Mouse (Mus musculus) liver, embryonic 14 days (tissue): Measurements from ENCODE around the gene Rpgrip1. TPM values are rescaled to one million over a fixed set of nuclear protein-coding genes. Genes with fewer than 3 reads are reported as not detected.

Source experiments
- polyA plus RNA-seq: library from polyadenylated mRNA; depleted of rRNA; stranded (reverse); fragments of >200 nt; gene quantifications from 2 replicates; pipeline ENCODE4 v1.2.3, GENCODE M21; 2012; rRNA removed

Gene Rpgrip1
- polyA plus RNA-seq, result 0.42 and 0.45 TPM in 2 replicates

GRCm38 (mm10) chr14:52110346-52110745, at the start of gene Rpgrip1:
Gene Rpgrip1, plus strand, starts transcription at chr14:52110704.

GRCm38 (mm10) chr14:52103856-52104676, 6.4 kb upstream of the Rpgrip1 start, which contains the start of gene Hnrnpc:
Gene Hnrnpc, minus strand, starts transcription at chr14:52104028.

GRCm38 (mm10) chr14:52197156-52197878, 86.8 kb downstream of the Rpgrip1 start, which contains the start of gene Supt16:
Gene Supt16, minus strand, starts transcription at chr14:52197416.

Other genes with a start within 250 kb of the Rpgrip1 start
- 8.5 and 9.5 TPM in 2 replicates for gene Mettl17, start 225.9 kb upstream of the Rpgrip1 start, polyA plus RNA-seq
- gene Slc39a2, start 217.8 kb upstream of the Rpgrip1 start, polyA plus RNA-seq, result 0.17 and 0.18 TPM in 2 replicates
- gene Ndrg2, start 196.5 kb upstream of the Rpgrip1 start, polyA plus RNA-seq, result 10.8 and 11.6 TPM in 2 replicates
- not detected in 2 replicates for gene Tppp2, start 192.3 kb upstream of the Rpgrip1 start, polyA plus RNA-seq
- not detected in 2 replicates for gene Rnase13, start 187.9 kb upstream of the Rpgrip1 start, polyA plus RNA-seq
- 14.0 and 14.3 TPM in 2 replicates for gene Arhgef40, start 126.0 kb upstream of the Rpgrip1 start, polyA plus RNA-seq
- 0.03 and 0.05 TPM in 2 replicates for gene Tmem253, start 95.0 kb upstream of the Rpgrip1 start, polyA plus RNA-seq
- gene Zfp219, start 90.0 kb upstream of the Rpgrip1 start, polyA plus RNA-seq, result 9.1 and 10.2 TPM in 2 replicates
- 0.01 and 0.05 TPM in 2 replicates for gene Olfr221, start 68.2 kb upstream of the Rpgrip1 start, polyA plus RNA-seq
- 184 and 196 TPM in 2 replicates for gene Hnrnpc, start 6.7 kb upstream of the Rpgrip1 start, polyA plus RNA-seq
- 29.1 and 30.1 TPM in 2 replicates for gene Supt16, start 86.7 kb downstream of the Rpgrip1 start, polyA plus RNA-seq
- gene Chd8, start 147.1 kb downstream of the Rpgrip1 start, polyA plus RNA-seq, result 12.9 and 15.6 TPM in 2 replicates
- gene Tox4, start 168.4 kb downstream of the Rpgrip1 start, polyA plus RNA-seq, result 9.6 and 11.0 TPM in 2 replicates
- gene Rab2b, start 168.8 kb downstream of the Rpgrip1 start, polyA plus RNA-seq, result 3.2 TPM in 2 replicates
- 17.1 and 17.7 TPM in 2 replicates for gene Mettl3, start 194.4 kb downstream of the Rpgrip1 start, polyA plus RNA-seq
- 0.80 and 0.84 TPM in 2 replicates for gene Sall2, start 218.1 kb downstream of the Rpgrip1 start, polyA plus RNA-seq
- gene Olfr1513, start 245.7 kb downstream of the Rpgrip1 start, polyA plus RNA-seq, result not detected in 2 replicates